Mouse (Mus musculus) bone marrow macrophage, adult 2 months (primary cell): ENCODE measurements around the gene Tada2a.

Experiments
- CTCF ChIP-seq: IDR thresholded peaks from 2 replicates; pipeline ENCODE4 v1.5.1; 2012; ENCODE audit warnings: low read depth, mild to moderate bottlenecking, low read length, moderate library complexity
- POLR2A ChIP-seq: IDR thresholded peaks from 2 replicates; pipeline ENCODE4 v1.6.1; 2012; ENCODE audit warnings: mild to moderate bottlenecking, low read depth, low read length, borderline replicate concordance

- TF ChIP-seq CTCF, result no peak
- no peak for TF ChIP-seq POLR2A
Observed at GRCm38 (mm10) chr11:84113623-84114022, 15.8 kb downstream of the Tada2a start.
